Mouse (Mus musculus) forebrain, embryonic 11.5 days (tissue): Measurements from ENCODE around the gene Gm12216. TPM values are rescaled to one million over a fixed set of nuclear protein-coding genes. Genes with fewer than 3 reads are reported as not detected.
"Not testable (repeated sequence)": the region's sequence is repeated elsewhere in the genome, so short reads cannot be mapped to it uniquely, and the experiment has no call there.

Experiments
- ATAC-seq: fragments of 200-750 bp; cut with Nextera tagmentation; replicated peaks from 2 replicates; pipeline ENCODE4 v1.8.0; 2017; ENCODE audit warnings: moderate TSS enrichment; ENCODE audit not compliant: low FRiP score
- DNase-seq: peaks from one replicate; pipeline ENCODE4 v3.0.0-alpha.2; 2017; ENCODE audit warnings: low spot score
- H3K27ac ChIP-seq: fragments of 300-500 bp; sonication (generic); 2 replicates; pipeline ENCODE4 v1.5.1; 2014; ENCODE audit warnings: low read depth, low read length
- H3K27me3 ChIP-seq: fragments of 300-500 bp; sonication (generic); 2 replicates; pipeline ENCODE4 v1.6.1; 2014; ENCODE audit warnings: mild to moderate bottlenecking, low read length, mixed read lengths; ENCODE audit not compliant: control insufficient read depth, insufficient read depth
- H3K36me3 ChIP-seq: fragments of 300-500 bp; sonication (generic); 2 replicates; pipeline ENCODE4 v1.6.1; 2014; ENCODE audit warnings: mild to moderate bottlenecking, low read length, moderate library complexity, mixed read lengths; ENCODE audit not compliant: control insufficient read depth, insufficient read depth
- H3K4me1 ChIP-seq: fragments of 300-500 bp; sonication (generic); replicated peaks from 2 replicates; pipeline ENCODE4 v1.6.1; 2014; ENCODE audit warnings: low read length, mixed read lengths; ENCODE audit not compliant: control insufficient read depth, insufficient read depth
- H3K4me2 ChIP-seq: fragments of 300-500 bp; sonication (generic); 2 replicates; pipeline ENCODE4 v1.6.1; 2014; ENCODE audit warnings: low read depth, mild to moderate bottlenecking, low read length, moderate library complexity, mixed read lengths; ENCODE audit not compliant: severe bottlenecking
- H3K4me3 ChIP-seq: fragments of 300-500 bp; sonication (generic); 2 replicates; pipeline ENCODE4 v1.5.1; 2014; ENCODE audit warnings: low read depth, low read length
- H3K9ac ChIP-seq: fragments of 300-500 bp; sonication (generic); 2 replicates; pipeline ENCODE4 v1.6.1; 2014; ENCODE audit warnings: low read length
- H3K9me3 ChIP-seq: fragments of 300-500 bp; sonication (generic); 2 replicates; pipeline ENCODE4 v1.6.1; 2016; ENCODE audit warnings: low read length, mixed read lengths; ENCODE audit not compliant: control insufficient read depth
- WGBS: fragments of 180-500 bp; shearing (Covaris S2); extraction: QIAGEN DNeasy Blood & Tissue Kit; methylation state at CpG from one replicate; pipeline ENCODE4 v1.1.7; 2014; 5-methylcytosine and 5-hydroxymethylcytosine counted together
- polyA plus RNA-seq: library from polyadenylated mRNA; unstranded; fragments of >200 nt; fragmentation: Nextera tagmentation; extraction: Ambion mirVana; gene quantifications from 2 replicates; pipeline ENCODE4 v1.2.1, GENCODE M21; 2014

Gene Gm12216
- polyA plus RNA-seq, 1 experiment from 2014 or later = not detected

GRCm38 (mm10) chr11:53761284-53761683 lies 97.8 kb downstream of the Gm12216 start:
- no peak for DNase-seq
- Histone ChIP-seq H3K4me3 (no peak overlapping the region), H3K4me2 (no peak overlapping the region), H3K4me1 (peaks cover 25% of the 10 kb centered on the region), H3K9ac (no peak overlapping the region), H3K27ac (no peak overlapping the region), H3K36me3 (no peaks in the 10 kb centered on the region), H3K9me3 (no peaks in the 10 kb centered on the region), H3K27me3 (peaks cover 9% of the 10 kb centered on the region; the same call in 1 of the 2 replicates)
- no peak for ATAC-seq
- 87% methylated on average over 5 of the region's 5 CpGs for WGBS

- H3K27ac ChIP-seq = no peak overlapping the region
- no peaks in the 10 kb centered on the region for H3K36me3 ChIP-seq
- no peak overlapping the region for H3K4me3 ChIP-seq
- no peak for DNase-seq
- no peak for ATAC-seq
- 6% methylated on average over 22 of the region's 22 CpGs for WGBS
- peaks cover 9% of the 10 kb centered on the region; the same call in 1 of the 2 replicates for H3K27me3 ChIP-seq
- H3K4me1 ChIP-seq = peaks cover 25% of the 10 kb centered on the region
- H3K9me3 ChIP-seq = no peaks in the 10 kb centered on the region
- peak overlapping the region; percentile 31; the same call in 1 of the 2 replicates for H3K4me2 ChIP-seq
- no peak overlapping the region for H3K9ac ChIP-seq
Measured at GRCm38 (mm10) chr11:53759545-53760406, 99.3 kb downstream of the Gm12216 start.

GRCm38 (mm10) chr11:53758791-53759351 lies 100.2 kb downstream of the Gm12216 start:
- DNase-seq (no peak), ATAC-seq (no peak)
- Histone ChIP-seq H3K36me3 (no peaks in the 10 kb centered on the region), H3K9ac (no peak overlapping the region), H3K9me3 (no peaks in the 10 kb centered on the region), H3K4me1 (peaks cover 24% of the 10 kb centered on the region), H3K4me2 (no peak overlapping the region), H3K27me3 (peaks cover 9% of the 10 kb centered on the region; the same call in 1 of the 2 replicates), H3K27ac (no peak overlapping the region), H3K4me3 (no peak overlapping the region)
- WGBS = 42% methylated on average over 6 of the region's 6 CpGs

GRCm38 (mm10) chr11:53758033-53758432 lies 101.0 kb downstream of the Gm12216 start:
- H3K27ac ChIP-seq, ATAC-seq, H3K36me3 ChIP-seq, H3K9ac ChIP-seq, H3K27me3 ChIP-seq, H3K9me3 ChIP-seq, H3K4me2 ChIP-seq, H3K4me3 ChIP-seq: not testable (repeated sequence)
- DNase-seq = peak; percentile 39
- H3K4me1 ChIP-seq = peaks cover 16% of the 10 kb centered on the region; the same call in 1 of the 2 replicates
- 81% methylated on average over 9 of the region's 9 CpGs for WGBS

GRCm38 (mm10) chr11:53757612-53758011 lies 101.4 kb downstream of the Gm12216 start:
- peaks cover 16% of the 10 kb centered on the region; the same call in 1 of the 2 replicates for H3K4me1 ChIP-seq
- no peak overlapping the region for H3K27ac ChIP-seq
- DNase-seq (peak; percentile 43), ATAC-seq (no peak)
- no peak overlapping the region for H3K9ac ChIP-seq
- H3K27me3 ChIP-seq = peaks cover 9% of the 10 kb centered on the region; the same call in 1 of the 2 replicates
- 91% methylated on average over 4 of the region's 4 CpGs for WGBS
- H3K36me3 ChIP-seq = no peaks in the 10 kb centered on the region
- no peaks in the 10 kb centered on the region for H3K9me3 ChIP-seq
- H3K4me2 ChIP-seq = no peak overlapping the region
- H3K4me3 ChIP-seq = no peak overlapping the region

GRCm38 (mm10) chr11:53755011-53755595 lies 104.0 kb downstream of the Gm12216 start:
- peaks cover 10% of the 10 kb centered on the region; the same call in 1 of the 2 replicates for H3K4me1 ChIP-seq
- no peak overlapping the region for H3K9ac ChIP-seq
- H3K27me3 ChIP-seq = 0 out of 2 replicates have a peak, but pooled peaks cover 2% of the 10 kb centered on the region
- no peaks in the 10 kb centered on the region for H3K9me3 ChIP-seq
- WGBS = 82% methylated on average over 12 of the region's 12 CpGs
- H3K27ac ChIP-seq = no peak overlapping the region
- ATAC-seq = no peak
- DNase-seq = peak; percentile 46
- no peak overlapping the region for H3K4me2 ChIP-seq
- H3K36me3 ChIP-seq = no peaks in the 10 kb centered on the region
- no peak overlapping the region for H3K4me3 ChIP-seq

GRCm38 (mm10) chr11:53749716-53750352 lies 109.2 kb downstream of the Gm12216 start:
- no peak overlapping the region for H3K9ac ChIP-seq
- H3K4me2 ChIP-seq = no peak overlapping the region
- H3K27me3 ChIP-seq = no peaks in the 10 kb centered on the region
- no peak overlapping the region for H3K27ac ChIP-seq
- peak; percentile 20 for DNase-seq
- no peaks in the 10 kb centered on the region for H3K36me3 ChIP-seq
- WGBS = 49% methylated on average over 5 of the region's 5 CpGs
- no peaks in the 10 kb centered on the region for H3K9me3 ChIP-seq
- H3K4me1 ChIP-seq = no peaks in the 10 kb centered on the region
- ATAC-seq = no peak
- H3K4me3 ChIP-seq = no peak overlapping the region

GRCm38 (mm10) chr11:53749306-53749705 lies 109.8 kb downstream of the Gm12216 start:
- H3K36me3 ChIP-seq = no peaks in the 10 kb centered on the region
- H3K27ac ChIP-seq = no peak overlapping the region
- 72% methylated on average over 4 of the region's 4 CpGs for WGBS
- H3K27me3 ChIP-seq = no peaks in the 10 kb centered on the region
- H3K9me3 ChIP-seq = no peaks in the 10 kb centered on the region
- H3K4me2 ChIP-seq = no peak overlapping the region
- no peak overlapping the region for H3K4me3 ChIP-seq
- DNase-seq (no peak), ATAC-seq (no peak)
- no peaks in the 10 kb centered on the region for H3K4me1 ChIP-seq
- H3K9ac ChIP-seq = no peak overlapping the region
